Mouse (Mus musculus): ENCODE results near the gene Ifitm2. TPM values are rescaled to one million over a fixed set of nuclear protein-coding genes. Genes with fewer than 3 reads are reported as not detected.

Ifitm2 gene
- polyA plus RNA-seq, 1 experiment from 2014 or later: 383 TPM

GRCm38 (mm10) chr7:140960026-140960425, 4.2 kb upstream of the Ifitm2 start:
- 55% methylated on average over 5 of the region's 5 CpGs for WGBS
- Histone ChIP-seq H3K9me3 (ENCODE audit: control insufficient read depth, low read length) (no peaks in the 10 kb centered on the region), H3K4me2 (ENCODE audit: low read depth) (no peak overlapping the region), H3K27ac (ENCODE audit: low read depth, low read length) (no peak overlapping the region), H3K27me3 (ENCODE audit: control insufficient read depth, insufficient read depth, low read length) (no peaks in the 10 kb centered on the region), H3K4me1 (ENCODE audit: control insufficient read depth, insufficient read depth, low read length) (peaks cover 5% of the 10 kb centered on the region; the same call in 1 of the 2 replicates), H3K4me3 (ENCODE audit: low read depth, low read length) (no peak overlapping the region), H3K9ac (ENCODE audit: low read length) (no peak overlapping the region), H3K36me3 (ENCODE audit: control insufficient read depth, insufficient read depth, low read length) (no peaks in the 10 kb centered on the region)
- DNase-seq (ENCODE audit: low spot score) (no peak), ATAC-seq (ENCODE audit: insufficient read depth, low FRiP score, low TSS enrichment) (no peak)

GRCm38 (mm10) chr7:140959181-140959901, 3.6 kb upstream of the Ifitm2 start:
- WGBS: 4% methylated on average over 9 of the region's 9 CpGs
- no peak overlapping the region for H3K4me3 ChIP-seq (ENCODE audit: low read depth, low read length)
- DNase-seq (ENCODE audit: low spot score): peak; percentile 53
- peaks cover 5% of the 10 kb centered on the region; the same call in 1 of the 2 replicates for H3K4me1 ChIP-seq (ENCODE audit: control insufficient read depth, insufficient read depth, low read length)
- no peak overlapping the region for H3K4me2 ChIP-seq (ENCODE audit: low read depth)
- ATAC-seq (ENCODE audit: insufficient read depth, low FRiP score, low TSS enrichment): peak; percentile 46; the same call in 1 of the 2 replicates
- H3K36me3 ChIP-seq (ENCODE audit: control insufficient read depth, insufficient read depth, low read length): no peaks in the 10 kb centered on the region
- no peaks in the 10 kb centered on the region for H3K27me3 ChIP-seq (ENCODE audit: control insufficient read depth, insufficient read depth, low read length)
- H3K27ac ChIP-seq (ENCODE audit: low read depth, low read length): no peak overlapping the region
- no peak overlapping the region for H3K9ac ChIP-seq (ENCODE audit: low read length)
- no peaks in the 10 kb centered on the region for H3K9me3 ChIP-seq (ENCODE audit: control insufficient read depth, low read length)

GRCm38 (mm10) chr7:140956556-140956869, 726 bp upstream of the Ifitm2 start:
- no peak overlapping the region for H3K4me2 ChIP-seq (ENCODE audit: low read depth)
- H3K4me1 ChIP-seq (ENCODE audit: control insufficient read depth, insufficient read depth, low read length): peaks cover 5% of the 10 kb centered on the region; the same call in 1 of the 2 replicates
- no peaks in the 10 kb centered on the region for H3K36me3 ChIP-seq (ENCODE audit: control insufficient read depth, insufficient read depth, low read length)
- H3K9me3 ChIP-seq (ENCODE audit: control insufficient read depth, low read length): no peaks in the 10 kb centered on the region
- no peak overlapping the region for H3K4me3 ChIP-seq (ENCODE audit: low read depth, low read length)
- DNase-seq (ENCODE audit: low spot score) (no peak), ATAC-seq (ENCODE audit: insufficient read depth, low FRiP score, low TSS enrichment) (no peak)
- no peak overlapping the region for H3K27ac ChIP-seq (ENCODE audit: low read depth, low read length)
- WGBS: 53% methylated on average over 6 of the region's 6 CpGs
- no peaks in the 10 kb centered on the region for H3K27me3 ChIP-seq (ENCODE audit: control insufficient read depth, insufficient read depth, low read length)
- no peak overlapping the region for H3K9ac ChIP-seq (ENCODE audit: low read length)

- H3K27ac ChIP-seq (ENCODE audit: low read depth, low read length): peak overlapping the region; percentile 46; the same call in 1 of the 2 replicates
- ATAC-seq (ENCODE audit: insufficient read depth, low FRiP score, low TSS enrichment) (no peak), DNase-seq (ENCODE audit: low spot score) (peak; percentile 50)
- peak overlapping the region; percentile 58 for H3K4me2 ChIP-seq (ENCODE audit: low read depth)
- peak overlapping the region; percentile 48 for H3K9ac ChIP-seq (ENCODE audit: low read length)
- 7% methylated on average over 17 of the region's 17 CpGs for WGBS
- peak overlapping the region; percentile 38 for H3K4me3 ChIP-seq (ENCODE audit: low read depth, low read length)
- H3K36me3 ChIP-seq (ENCODE audit: control insufficient read depth, insufficient read depth, low read length): no peaks in the 10 kb centered on the region
- peaks cover 9% of the 10 kb centered on the region; the same call in 1 of the 2 replicates for H3K4me1 ChIP-seq (ENCODE audit: control insufficient read depth, insufficient read depth, low read length)
- H3K9me3 ChIP-seq (ENCODE audit: control insufficient read depth, low read length): no peaks in the 10 kb centered on the region
- no peaks in the 10 kb centered on the region for H3K27me3 ChIP-seq (ENCODE audit: control insufficient read depth, insufficient read depth, low read length)
Observed at GRCm38 (mm10) chr7:140955342-140955741, 445 bp downstream of the Ifitm2 start.

GRCm38 (mm10) chr7:140954733-140955071, 1.1 kb downstream of the Ifitm2 start:
- H3K36me3 ChIP-seq (ENCODE audit: control insufficient read depth, insufficient read depth, low read length): no peaks in the 10 kb centered on the region
- 12% methylated on average over 9 of the region's 9 CpGs for WGBS
- H3K27ac ChIP-seq (ENCODE audit: low read depth, low read length): no peak overlapping the region
- peaks cover 11% of the 10 kb centered on the region; the same call in 1 of the 2 replicates for H3K4me1 ChIP-seq (ENCODE audit: control insufficient read depth, insufficient read depth, low read length)
- no peak for DNase-seq (ENCODE audit: low spot score)
- ATAC-seq (ENCODE audit: insufficient read depth, low FRiP score, low TSS enrichment): no peak
- H3K27me3 ChIP-seq (ENCODE audit: control insufficient read depth, insufficient read depth, low read length): no peaks in the 10 kb centered on the region
- H3K9ac ChIP-seq (ENCODE audit: low read length): no peak overlapping the region; the same call in 1 of the 2 replicates
- H3K9me3 ChIP-seq (ENCODE audit: control insufficient read depth, low read length): no peaks in the 10 kb centered on the region
- H3K4me3 ChIP-seq (ENCODE audit: low read depth, low read length): peak overlapping the region; percentile 38
- peak overlapping the region; percentile 58 for H3K4me2 ChIP-seq (ENCODE audit: low read depth)

GRCm38 (mm10) chr7:140953800-140954732, 1.7 kb downstream of the Ifitm2 start:
- H3K27me3 ChIP-seq (ENCODE audit: control insufficient read depth, insufficient read depth, low read length): no peaks in the 10 kb centered on the region
- 68% methylated on average over 15 of the region's 15 CpGs for WGBS
- peak overlapping the region; percentile 38 for H3K4me3 ChIP-seq (ENCODE audit: low read depth, low read length)
- H3K4me1 ChIP-seq (ENCODE audit: control insufficient read depth, insufficient read depth, low read length): peaks cover 8% of the 10 kb centered on the region; the same call in 1 of the 2 replicates
- H3K9ac ChIP-seq (ENCODE audit: low read length): no peak overlapping the region
- peak overlapping the region; percentile 58 for H3K4me2 ChIP-seq (ENCODE audit: low read depth)
- H3K36me3 ChIP-seq (ENCODE audit: control insufficient read depth, insufficient read depth, low read length): no peaks in the 10 kb centered on the region; the same call in 1 of the 2 replicates
- no peaks in the 10 kb centered on the region for H3K9me3 ChIP-seq (ENCODE audit: control insufficient read depth, low read length)
- DNase-seq (ENCODE audit: low spot score): no peak
- no peak for ATAC-seq (ENCODE audit: insufficient read depth, low FRiP score, low TSS enrichment)
- no peak overlapping the region for H3K27ac ChIP-seq (ENCODE audit: low read depth, low read length)

- Histone ChIP-seq H3K27me3 (ENCODE audit: control insufficient read depth, insufficient read depth, low read length) (no peaks in the 10 kb centered on the region), H3K4me2 (ENCODE audit: low read depth) (no peak overlapping the region), H3K27ac (ENCODE audit: low read depth, low read length) (no peak overlapping the region), H3K9ac (ENCODE audit: low read length) (no peak overlapping the region), H3K4me1 (ENCODE audit: control insufficient read depth, insufficient read depth, low read length) (0 out of 2 replicates have a peak, but pooled peaks cover 7% of the 10 kb centered on the region), H3K36me3 (ENCODE audit: control insufficient read depth, insufficient read depth, low read length) (no peaks in the 10 kb centered on the region; the same call in 1 of the 2 replicates), H3K4me3 (ENCODE audit: low read depth, low read length) (no peak overlapping the region), H3K9me3 (ENCODE audit: control insufficient read depth, low read length) (no peaks in the 10 kb centered on the region)
- no peak for ATAC-seq (ENCODE audit: insufficient read depth, low FRiP score, low TSS enrichment)
- 83% methylated on average over 11 of the region's 11 CpGs for WGBS
- DNase-seq (ENCODE audit: low spot score): no peak
Observed at GRCm38 (mm10) chr7:140953133-140953532, 2.7 kb downstream of the Ifitm2 start.

GRCm38 (mm10) chr7:140952441-140952840, 3.3 kb downstream of the Ifitm2 start:
- no peaks in the 10 kb centered on the region for H3K27me3 ChIP-seq (ENCODE audit: control insufficient read depth, insufficient read depth, low read length)

More at GRCm38 (mm10) chr7:140952441-140952840, 3.3 kb downstream of the Ifitm2 start:
- ATAC-seq (ENCODE audit: insufficient read depth, low FRiP score, low TSS enrichment): no peak
- H3K9ac ChIP-seq (ENCODE audit: low read length): no peak overlapping the region
- H3K27ac ChIP-seq (ENCODE audit: low read depth, low read length): no peak overlapping the region
- WGBS: 82% methylated on average over 7 of the region's 7 CpGs
- DNase-seq (ENCODE audit: low spot score): no peak
- H3K4me1 ChIP-seq (ENCODE audit: control insufficient read depth, insufficient read depth, low read length): 0 out of 2 replicates have a peak, but pooled peaks cover 7% of the 10 kb centered on the region
- H3K4me3 ChIP-seq (ENCODE audit: low read depth, low read length): no peak overlapping the region
- no peak overlapping the region for H3K4me2 ChIP-seq (ENCODE audit: low read depth)
- H3K36me3 ChIP-seq (ENCODE audit: control insufficient read depth, insufficient read depth, low read length): peaks cover 2% of the 10 kb centered on the region; the same call in 1 of the 2 replicates
- H3K9me3 ChIP-seq (ENCODE audit: control insufficient read depth, low read length): no peaks in the 10 kb centered on the region

Data from neural tube, embryonic 11.5 days (tissue).